Mouse (Mus musculus) bone marrow, adult 2 months (tissue): ENCODE measurements at regions not wholly inside any gene's neighbourhood (a gene's known extent, or its start where the extent isn't known, plus 50 kb on each side); places are given as distances from the start of the nearest gene placed in this dataset.
A peak's percentile ranks its signal among the peaks of the same experiment; 100 is the strongest.

ENCODE experiments used
- H3K27ac ChIP-seq: fragments of 200-500 bp; 2 replicates; pipeline ENCODE4 v1.5.1; 2012; ENCODE audit warnings: low read depth, mild to moderate bottlenecking, control low read depth, inconsistent platforms, low read length; ENCODE audit not compliant: control insufficient read depth, poor library complexity, insufficient read depth
- H3K4me1 ChIP-seq: fragments of 200-500 bp; 2 replicates; pipeline ENCODE4 v1.6.1; 2011; ENCODE audit warnings: low read length; ENCODE audit not compliant: control insufficient read depth, insufficient read depth
- H3K4me3 ChIP-seq: fragments of 200-500 bp; replicated peaks from 2 replicates; pipeline ENCODE3; 2011; ENCODE audit warnings: mild to moderate bottlenecking, low read depth, low read length, control low read depth; ENCODE audit not compliant: control insufficient read depth
- CTCF ChIP-seq: fragments of 200-500 bp; IDR thresholded peaks from 2 replicates; pipeline ENCODE4 v1.5.1; 2011; ENCODE audit warnings: low read length, control low read depth; ENCODE audit not compliant: control insufficient read depth, insufficient read depth
- POLR2A ChIP-seq: fragments of 200-500 bp; IDR thresholded peaks from 2 replicates; pipeline ENCODE4 v1.6.1; 2011; ENCODE audit warnings: low read depth, mild to moderate bottlenecking, control low read depth, low read length, borderline replicate concordance; ENCODE audit not compliant: control insufficient read depth
- WGBS: fragments of 180-500 bp; shearing (Covaris S2); methylation state at CpG from one replicate; pipeline ENCODE4 v1.1.7; 2018; 5-methylcytosine and 5-hydroxymethylcytosine counted together

DNA sequence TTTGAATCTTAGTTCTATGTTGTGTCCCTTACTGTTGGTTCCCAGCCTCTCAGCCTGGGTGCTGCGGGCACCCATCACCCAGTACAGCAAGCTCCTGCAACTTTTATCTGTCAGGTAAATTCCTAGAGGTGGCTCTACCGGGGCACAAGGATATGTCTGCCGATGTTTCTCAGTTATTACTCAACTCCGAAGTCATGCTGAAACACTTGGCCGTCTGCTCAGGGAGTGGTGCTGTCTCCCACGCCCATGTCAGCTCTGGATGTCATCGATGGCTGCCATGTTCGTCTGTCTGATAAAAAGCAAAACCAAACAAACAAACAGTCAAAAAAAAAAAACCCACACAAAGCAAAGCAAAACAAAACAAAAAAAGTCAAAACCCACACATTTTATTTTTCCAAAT, 171.4 kb downstream of the Bmp7 start:
- Histone ChIP-seq H3K4me3 (no peak overlapping the region), H3K27ac (no peak overlapping the region), H3K4me1 (no peaks in the 10 kb centered on the region)
- 79% methylated on average over 8 of the region's 8 CpGs for WGBS
- no peak for TF ChIP-seq CTCF
- no peak for TF ChIP-seq POLR2A

DNA sequence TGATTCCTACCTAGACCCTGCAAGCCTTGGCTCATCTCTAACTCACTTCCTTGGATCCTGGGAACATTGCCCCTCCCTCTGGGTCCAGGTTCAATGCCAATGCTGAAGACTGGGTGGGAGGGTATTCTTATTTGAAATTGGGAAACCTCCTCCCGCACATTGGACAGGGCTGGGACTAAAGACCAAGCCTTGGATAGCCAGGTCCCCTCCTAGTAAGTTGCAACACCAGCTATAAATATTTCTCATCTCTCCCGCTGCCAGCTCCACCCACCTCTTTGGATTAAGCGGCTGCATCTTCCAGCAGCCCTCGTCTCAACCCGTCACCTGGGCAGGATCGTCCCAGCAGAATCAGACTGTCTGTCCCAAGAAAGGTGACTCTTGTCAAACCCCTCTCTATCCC, 170.1 kb downstream of the Bmp7 start:
- TF ChIP-seq CTCF (no peak), POLR2A (no peak)
- no peak overlapping the region for H3K4me3 ChIP-seq
- H3K27ac ChIP-seq = no peak overlapping the region
- 73% methylated on average over 6 of the region's 6 CpGs for WGBS
- H3K4me1 ChIP-seq = no peaks in the 10 kb centered on the region

DNA sequence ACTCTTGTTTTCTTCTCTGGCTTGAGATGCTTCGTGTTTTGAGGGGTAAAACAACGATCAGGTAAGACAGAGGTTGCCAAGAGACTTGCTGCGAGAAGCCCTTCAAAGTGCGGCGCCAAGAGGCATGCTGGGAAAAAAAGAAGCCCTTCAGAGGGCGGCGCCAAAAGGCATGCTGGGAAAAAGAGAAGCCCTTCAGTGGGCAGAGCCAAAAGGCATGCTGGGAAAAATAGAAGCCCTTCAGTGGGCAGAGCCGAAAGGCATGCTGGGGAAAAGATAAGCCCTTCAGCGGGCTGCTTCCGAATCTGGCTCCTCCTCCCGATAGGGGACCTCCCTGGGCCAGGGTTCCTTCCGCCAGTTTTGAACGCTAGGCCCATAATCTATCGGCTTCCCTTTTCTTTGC, 169.5 kb downstream of the Bmp7 start:
- TF ChIP-seq POLR2A (no peak), CTCF (no peak)
- Histone ChIP-seq H3K4me3 (no peak overlapping the region), H3K27ac (no peak overlapping the region), H3K4me1 (no peaks in the 10 kb centered on the region)
- 76% methylated on average over 14 of the region's 14 CpGs for WGBS

DNA sequence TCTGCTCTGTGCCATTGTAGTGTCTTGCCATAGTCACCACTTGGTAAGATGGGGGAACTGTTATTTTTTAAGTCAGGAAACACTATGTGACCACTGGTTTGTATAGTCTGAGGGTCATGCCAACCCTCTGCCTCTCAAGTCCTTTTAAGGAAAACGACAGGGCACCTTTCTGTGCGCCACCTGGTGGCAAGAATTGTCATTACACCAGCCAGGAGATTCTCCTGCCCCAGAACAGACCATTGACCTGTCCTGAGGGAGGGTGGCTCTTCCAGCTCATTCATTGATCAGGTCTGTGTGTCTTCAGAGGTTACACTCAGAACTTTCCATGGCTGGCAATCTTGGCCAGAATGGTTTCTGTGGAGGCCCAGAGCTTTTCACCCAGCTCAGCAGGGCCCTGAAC, 166.9 kb downstream of the Bmp7 start:
- Histone ChIP-seq H3K4me3 (no peak overlapping the region), H3K4me1 (no peaks in the 10 kb centered on the region), H3K27ac (no peak overlapping the region)
- 1% methylated on average over 2 of the region's 2 CpGs for WGBS
- TF ChIP-seq POLR2A (no peak), CTCF (peak; percentile 72)

DNA sequence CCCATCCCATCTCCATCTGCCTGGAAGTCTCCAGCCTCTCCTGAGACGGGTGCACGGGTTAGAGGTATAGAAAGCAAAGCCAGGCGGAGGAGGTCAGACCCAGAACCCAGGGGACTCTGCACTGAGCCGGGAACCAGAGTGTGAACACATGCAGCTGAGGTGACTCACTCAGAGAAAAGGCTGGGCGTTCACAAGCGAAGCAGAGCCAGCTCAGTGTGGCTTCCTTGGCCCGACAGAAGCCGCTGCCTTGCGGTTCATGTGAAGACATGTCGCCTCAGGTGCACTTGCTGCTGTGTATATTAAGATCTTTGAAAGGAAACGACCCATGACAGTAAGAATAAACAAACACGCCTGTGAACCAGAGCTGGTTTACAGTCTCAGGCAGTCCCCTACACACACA, 163.6 kb downstream of the Bmp7 start:
- Histone ChIP-seq H3K4me1 (no peaks in the 10 kb centered on the region), H3K27ac (no peak overlapping the region), H3K4me3 (no peak overlapping the region)
- WGBS = 70% methylated on average over 12 of the region's 12 CpGs
- no peak for TF ChIP-seq CTCF
- TF ChIP-seq POLR2A = no peak

DNA sequence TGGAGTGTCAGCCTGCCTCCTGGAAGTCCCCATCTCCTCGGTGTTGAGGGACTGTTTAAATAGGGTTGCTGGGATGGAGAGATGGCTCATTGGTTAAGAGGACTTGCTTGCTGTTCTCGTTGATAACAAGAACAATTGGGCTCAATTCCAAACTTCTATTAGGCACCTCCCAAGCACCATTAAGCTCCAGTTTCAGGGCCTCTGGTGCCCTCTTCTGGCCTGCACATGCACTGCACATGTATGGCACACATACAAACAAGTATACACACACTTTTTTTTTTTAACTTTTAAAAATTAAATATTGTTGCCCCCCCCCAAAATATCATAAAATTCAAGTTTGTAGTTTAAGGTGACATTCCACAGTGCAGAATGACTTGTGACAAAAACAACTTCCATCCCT, 162.3 kb downstream of the Bmp7 start:
- no peak overlapping the region for H3K27ac ChIP-seq
- no peak overlapping the region for H3K4me3 ChIP-seq
- WGBS = 73% methylated on average over 2 of the region's 2 CpGs
- TF ChIP-seq POLR2A (no peak), CTCF (peak; percentile 27; the same call in 1 of the 2 replicates)
- H3K4me1 ChIP-seq = no peaks in the 10 kb centered on the region

DNA sequence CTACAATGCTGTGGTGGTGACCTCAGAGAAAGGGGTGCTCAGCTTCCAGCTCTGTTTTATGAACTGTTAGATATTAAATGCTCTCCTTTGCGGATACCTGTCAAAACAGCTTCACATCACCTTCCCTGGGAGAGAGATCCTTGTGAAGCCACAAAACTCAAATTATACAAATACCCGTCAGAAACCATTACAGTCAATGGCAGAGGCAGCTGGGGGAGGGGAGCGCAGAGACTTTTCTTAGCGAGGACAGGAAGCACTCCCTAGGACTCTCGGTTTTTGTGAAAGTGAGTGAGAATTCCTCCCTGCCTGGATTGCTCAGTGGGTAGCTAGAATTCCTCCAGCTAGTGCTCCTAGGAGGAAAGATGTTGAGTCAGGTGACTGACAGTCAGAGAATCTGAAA, 161.0 kb downstream of the Bmp7 start:
- Histone ChIP-seq H3K27ac (no peak overlapping the region), H3K4me1 (no peaks in the 10 kb centered on the region), H3K4me3 (no peak overlapping the region)
- 24% methylated on average over 5 of the region's 5 CpGs for WGBS
- TF ChIP-seq CTCF (no peak), POLR2A (no peak)

DNA sequence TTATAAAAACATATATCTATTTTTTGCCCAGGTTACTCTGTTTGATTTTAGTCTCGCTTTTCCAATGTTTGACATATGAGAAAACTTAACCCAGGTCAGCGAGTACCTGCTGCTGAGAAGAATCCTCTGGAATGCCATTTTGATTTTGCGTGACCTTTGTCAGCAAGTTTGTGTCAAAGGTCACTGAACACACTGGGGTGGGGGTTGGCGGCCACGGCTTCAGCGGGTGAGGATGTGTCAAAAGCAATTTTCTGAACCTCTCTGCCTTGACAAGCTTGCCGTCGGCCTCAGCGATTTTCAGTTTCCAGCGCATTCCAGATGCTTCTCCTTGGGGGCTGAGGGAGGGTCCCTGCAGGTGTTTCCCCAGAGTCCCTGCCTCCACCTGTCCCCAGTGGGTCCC, 157.4 kb downstream of the Bmp7 start:
- H3K4me1 ChIP-seq = no peaks in the 10 kb centered on the region
- H3K4me3 ChIP-seq = no peak overlapping the region
- WGBS = 89% methylated on average over 10 of the region's 10 CpGs
- TF ChIP-seq CTCF (no peak), POLR2A (no peak)
- H3K27ac ChIP-seq = no peak overlapping the region

DNA sequence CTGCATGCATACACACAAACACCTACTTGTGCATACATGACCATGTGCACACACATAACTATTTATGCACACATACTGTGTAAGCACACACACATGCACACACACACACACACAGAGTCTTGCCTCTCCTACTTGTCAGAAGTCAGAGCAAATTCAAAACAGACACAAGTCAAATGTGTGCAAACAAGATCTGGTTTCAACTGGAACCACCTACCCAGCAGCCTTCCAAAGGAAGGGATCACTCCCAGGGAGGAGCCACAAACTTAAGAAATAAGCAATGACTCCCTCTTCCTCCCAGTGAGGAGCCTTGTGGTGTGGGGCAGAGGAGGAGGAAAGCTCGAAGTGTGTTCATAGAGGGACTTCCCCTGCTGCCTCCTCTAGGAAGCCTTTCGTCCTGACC, 153.8 kb downstream of the Bmp7 start:
- no peak overlapping the region for H3K4me3 ChIP-seq
- H3K4me1 ChIP-seq = no peaks in the 10 kb centered on the region
- TF ChIP-seq CTCF = no peak
- no peak for TF ChIP-seq POLR2A
- no peak overlapping the region for H3K27ac ChIP-seq
- WGBS = 0% methylated on average over 2 of the region's 2 CpGs
